Mouse (Mus musculus) ES-E14 (cell line): ENCODE results near the gene Kcnq5.
"Not testable (repeated sequence)": the region's sequence is repeated elsewhere in the genome, so short reads cannot be mapped to it uniquely, and the experiment has no call there.

Source experiments
- CHD2 ChIP-seq: IDR thresholded peaks from 2 replicates; pipeline ENCODE4 v1.6.1; 2014; ENCODE audit warnings: mild to moderate bottlenecking, low read depth, low read length, inconsistent platforms
- HCFC1 ChIP-seq: IDR thresholded peaks from 2 replicates; pipeline ENCODE4 v1.6.1; 2012; ENCODE audit warnings: low read length, inconsistent platforms, borderline replicate concordance; ENCODE audit not compliant: insufficient read depth
- MAFK ChIP-seq: IDR thresholded peaks from 2 replicates; pipeline ENCODE4 v1.6.1; 2014; ENCODE audit warnings: mild to moderate bottlenecking, low read depth, low read length, inconsistent platforms; ENCODE audit not compliant: insufficient read depth
- ZC3H11A ChIP-seq: IDR thresholded peaks from 2 replicates; pipeline ENCODE4 v1.6.1; 2012; ENCODE audit warnings: low read depth, mild to moderate bottlenecking, inconsistent platforms, low read length, borderline replicate concordance

GRCm38 (mm10) chr1:21368031-21368430 is 593.7 kb downstream of the Kcnq5 start, which contains the start of gene Khdc1c:
- TF ChIP-seq CHD2, HCFC1, MAFK, ZC3H11A: not testable (repeated sequence)
